Mouse (Mus musculus): ENCODE measurements at regions not wholly inside any gene's neighbourhood (a gene's known extent, or its start where the extent isn't known, plus 50 kb on each side); places are given as distances from the start of the nearest gene placed in this dataset.

- in situ Hi-C loops (cut with MboI, MseI) = no loop called here
These were observed 108.4 kb upstream of the Fbxo11 start for GRCm38 (mm10) chr17:88173354-88174032.

DNA sequence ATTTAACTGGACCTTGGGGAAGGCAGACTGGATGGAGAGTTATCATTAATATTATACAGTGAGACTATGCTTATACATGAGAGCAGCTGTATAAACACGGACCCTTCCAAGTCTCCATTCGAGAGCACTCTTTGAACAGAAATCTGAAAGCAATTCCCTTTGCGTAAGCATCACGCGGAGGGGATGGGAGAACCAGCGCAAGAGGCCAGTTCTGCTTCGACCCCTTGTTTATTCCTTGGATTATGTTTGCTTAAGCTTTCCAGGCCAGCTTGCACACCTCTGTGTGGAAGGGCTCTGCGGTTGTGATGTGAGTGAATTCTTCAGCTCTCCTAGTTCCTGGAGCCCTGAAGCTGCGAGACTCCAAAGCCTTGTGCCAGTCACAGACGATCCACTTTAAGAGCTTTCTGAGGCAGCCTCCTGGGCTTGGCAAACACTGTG is 109.2 kb upstream of the Fbxo11 start:
- in situ Hi-C loops (cut with MboI, MseI) = no loop called here

GRCm38 (mm10) chr17:88175951-88176623 is 111.0 kb upstream of the Fbxo11 start:
- in situ Hi-C loops (cut with MboI, MseI) = no loop called here

DNA sequence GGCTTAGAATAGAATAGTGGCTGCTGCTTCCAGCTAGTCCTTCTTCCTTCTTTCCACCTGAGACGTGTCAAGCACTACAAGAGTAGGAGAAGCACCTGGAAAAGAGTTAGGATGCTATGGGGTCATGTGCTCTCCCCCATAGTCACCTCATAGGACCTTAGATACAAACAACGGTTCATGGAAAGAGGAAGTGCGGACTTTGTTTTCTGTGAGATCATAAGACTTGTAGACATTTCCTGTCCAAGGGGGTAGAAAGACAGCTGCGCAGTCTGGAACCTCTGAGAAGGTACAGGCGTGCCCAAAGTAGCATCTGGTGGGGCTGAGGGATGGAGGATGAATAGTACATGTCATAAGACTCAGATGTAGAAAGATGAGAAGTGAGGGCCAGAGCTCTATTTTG is 125.6 kb upstream of the Fbxo11 start:
- in situ Hi-C loops (cut with MboI, MseI) = loop anchor here (10.0 kb wide), 1 partner anchor 64 kb away; no protein-coding TSS in a partner anchor

DNA sequence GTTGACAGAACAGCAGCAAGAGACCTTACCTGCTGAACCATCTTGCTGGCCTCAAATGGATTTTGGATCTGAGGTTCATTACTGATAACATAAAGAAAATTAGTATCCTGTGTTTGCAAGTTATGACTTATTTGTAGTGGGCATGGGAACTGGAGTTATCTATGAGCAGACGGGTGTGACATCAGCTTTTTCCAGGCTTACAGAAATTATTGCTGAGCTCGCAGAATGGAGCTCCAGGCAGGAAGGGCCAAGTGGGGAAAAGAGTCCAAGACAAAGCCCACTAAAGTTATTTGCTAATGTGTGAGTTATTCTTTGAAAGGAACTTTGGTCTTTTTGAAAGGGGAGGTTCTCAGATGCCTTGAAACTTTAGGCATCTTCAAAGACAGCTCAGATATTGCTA is 126.4 kb upstream of the Fbxo11 start:
- in situ Hi-C loops (cut with MboI, MseI) = loop anchor here (10.0 kb wide), 1 partner anchor 63 kb away; no protein-coding TSS in a partner anchor

GRCm38 (mm10) chr17:88191930-88192807 is 127.1 kb upstream of the Fbxo11 start:
- in situ Hi-C loops (cut with MboI, MseI) = loop anchor here (10.0 kb wide), 1 partner anchor 63 kb away; no protein-coding TSS in a partner anchor

- in situ Hi-C loops (cut with MboI, MseI) = loop anchor here (10.0 kb wide), 1 partner anchor 60 kb away; no protein-coding TSS in a partner anchor
These were observed 129.6 kb upstream of the Fbxo11 start for GRCm38 (mm10) chr17:88194693-88195092.

DNA sequence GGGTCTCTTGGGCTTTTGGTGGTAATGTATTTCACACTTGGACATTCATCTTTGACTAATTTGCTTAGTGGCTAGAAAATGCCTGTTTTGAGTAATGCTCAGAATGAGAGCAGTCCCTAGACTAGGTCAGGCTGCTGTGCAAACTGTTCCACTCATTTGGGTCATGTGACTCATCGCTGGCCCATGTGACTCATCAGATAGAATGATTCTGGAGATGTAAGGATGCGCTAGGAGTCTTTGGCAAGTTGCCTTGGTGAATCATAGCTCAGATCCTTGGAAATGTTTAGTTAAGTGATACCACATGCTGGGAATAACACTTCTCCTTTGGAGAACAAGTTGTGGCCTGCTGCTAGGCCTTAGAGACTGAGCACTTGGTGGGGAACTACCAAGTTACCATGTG is 130.2 kb upstream of the Fbxo11 start:
- in situ Hi-C loops (cut with MboI, MseI) = loop anchor here (10.0 kb wide), 1 partner anchor 59 kb away; no protein-coding TSS in a partner anchor

DNA sequence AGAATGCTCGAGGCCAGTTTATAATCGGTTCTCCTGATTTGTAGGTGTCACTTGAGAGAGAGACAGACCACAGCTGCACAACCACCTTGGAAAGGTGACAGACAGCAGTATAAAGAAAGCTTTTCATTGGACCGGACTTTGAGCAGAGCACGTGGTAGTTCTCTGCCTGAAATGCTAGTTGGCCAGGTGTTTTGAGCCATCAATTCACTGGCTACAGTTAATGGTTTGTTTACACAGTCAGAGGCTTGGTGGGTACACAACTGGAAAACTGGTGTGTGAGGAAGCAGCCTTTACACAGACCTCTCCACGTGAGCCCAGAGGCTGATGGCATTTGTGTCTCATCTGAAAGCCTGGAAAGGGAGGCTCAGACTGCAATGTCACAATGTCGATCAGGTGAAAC is 130.8 kb upstream of the Fbxo11 start:
- in situ Hi-C loops (cut with MboI, MseI) = loop anchor here (10.0 kb wide), 1 partner anchor 59 kb away; no protein-coding TSS in a partner anchor

DNA sequence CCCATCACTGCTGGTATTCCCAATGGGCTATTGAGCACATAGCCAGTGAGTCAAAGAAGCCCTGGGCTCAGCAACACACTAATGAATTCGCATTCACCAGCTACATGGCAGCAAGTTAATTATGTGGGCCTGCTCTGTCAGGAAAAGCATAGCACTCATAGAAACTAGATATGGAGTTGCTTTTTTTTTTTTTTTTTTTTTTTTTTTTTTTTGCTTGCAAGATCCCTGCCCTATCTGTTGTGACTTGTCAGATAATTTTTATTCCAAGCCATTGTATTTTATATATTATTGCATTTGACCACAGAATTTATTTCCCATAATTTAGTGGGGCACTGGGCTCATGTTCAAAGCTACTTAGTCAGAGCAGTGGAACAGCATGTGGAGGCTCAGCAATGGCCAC is 131.2 kb upstream of the Fbxo11 start:
- in situ Hi-C loops (cut with MboI, MseI) = loop anchor here (10.0 kb wide), 1 partner anchor 58 kb away; no protein-coding TSS in a partner anchor

GRCm38 (mm10) chr17:88197381-88197780 is 132.3 kb upstream of the Fbxo11 start:
- in situ Hi-C loops (cut with MboI, MseI) = loop anchor here (10.0 kb wide), 1 partner anchor 57 kb away; no protein-coding TSS in a partner anchor

GRCm38 (mm10) chr17:88201249-88201970 is 136.3 kb upstream of the Fbxo11 start:
- in situ Hi-C loops (cut with MboI, MseI) = loop anchor here (10.0 kb wide), 1 partner anchor 1517 kb away; no protein-coding TSS in a partner anchor

DNA sequence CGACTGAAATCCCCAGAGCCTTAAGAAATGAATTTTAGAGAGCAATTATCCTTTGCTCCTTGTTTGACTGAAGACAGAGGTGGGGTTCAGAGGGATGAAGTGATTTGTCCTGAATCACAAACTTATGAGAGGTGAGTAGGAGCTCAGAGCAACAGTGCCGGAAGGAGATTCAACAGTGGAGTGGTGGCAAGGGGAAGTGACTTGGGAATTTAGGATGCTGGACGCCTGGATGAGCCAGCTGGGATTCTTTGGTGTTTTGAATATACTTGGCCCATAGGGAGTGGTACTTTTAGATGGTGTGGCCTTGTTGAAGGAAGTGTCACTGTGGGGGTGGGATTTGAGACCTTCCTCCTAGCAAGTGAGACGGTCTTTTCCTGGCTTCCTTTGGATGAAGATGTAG is 137.1 kb upstream of the Fbxo11 start:
- in situ Hi-C loops (cut with MboI, MseI) = loop anchor here (10.0 kb wide), 1 partner anchor 1517 kb away; no protein-coding TSS in a partner anchor

GRCm38 (mm10) chr17:88209565-88209964 is 144.5 kb upstream of the Fbxo11 start:
- in situ Hi-C loops (cut with MboI, MseI) = loop anchor here (10.0 kb wide), 1 partner anchor 1525 kb away; no protein-coding TSS in a partner anchor

- in situ Hi-C loops (cut with MboI, MseI) = loop anchor here (10.0 kb wide), 1 partner anchor 663 kb away; no protein-coding TSS in a partner anchor
These were observed 147.0 kb upstream of the Fbxo11 start for GRCm38 (mm10) chr17:88212121-88212520.

- in situ Hi-C loops (cut with MboI, MseI) = loop anchor here (10.0 kb wide), 1 partner anchor 660 kb away; no protein-coding TSS in a partner anchor
These were observed 149.7 kb upstream of the Fbxo11 start for GRCm38 (mm10) chr17:88214746-88215145.

DNA sequence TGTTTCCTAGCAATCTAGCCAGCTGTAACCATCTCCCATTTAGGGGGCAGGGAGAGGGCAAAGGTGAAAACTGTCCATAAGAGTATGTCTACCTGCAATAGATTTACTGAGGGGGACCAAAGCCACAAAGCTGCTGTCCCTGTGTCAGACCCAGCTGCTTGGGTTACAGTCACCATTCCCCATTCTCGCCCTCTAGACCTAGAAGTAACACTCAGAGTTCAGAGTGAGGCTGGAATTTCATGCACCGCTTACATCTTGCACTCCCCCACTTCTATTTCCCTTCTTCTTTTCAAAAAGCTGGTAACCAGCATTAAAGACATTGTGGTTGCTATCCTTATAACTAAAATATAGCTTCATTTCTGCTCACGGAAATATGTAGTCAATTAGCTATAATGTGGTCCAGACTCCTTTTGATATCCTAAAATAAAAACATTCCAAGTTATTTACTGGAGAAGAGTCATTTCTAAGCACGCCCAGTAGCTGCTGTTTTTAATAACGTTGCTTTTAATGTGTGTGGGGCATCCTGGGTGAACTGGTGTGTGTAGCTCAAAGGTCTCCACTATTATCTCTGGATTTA is 157.4 kb upstream of the Fbxo11 start:
- in situ Hi-C loops (cut with MboI, MseI) = no loop called here

- in situ Hi-C loops (cut with MboI, MseI) = no loop called here
These were observed 175.4 kb upstream of the Fbxo11 start for GRCm38 (mm10) chr17:88240476-88240875.

DNA sequence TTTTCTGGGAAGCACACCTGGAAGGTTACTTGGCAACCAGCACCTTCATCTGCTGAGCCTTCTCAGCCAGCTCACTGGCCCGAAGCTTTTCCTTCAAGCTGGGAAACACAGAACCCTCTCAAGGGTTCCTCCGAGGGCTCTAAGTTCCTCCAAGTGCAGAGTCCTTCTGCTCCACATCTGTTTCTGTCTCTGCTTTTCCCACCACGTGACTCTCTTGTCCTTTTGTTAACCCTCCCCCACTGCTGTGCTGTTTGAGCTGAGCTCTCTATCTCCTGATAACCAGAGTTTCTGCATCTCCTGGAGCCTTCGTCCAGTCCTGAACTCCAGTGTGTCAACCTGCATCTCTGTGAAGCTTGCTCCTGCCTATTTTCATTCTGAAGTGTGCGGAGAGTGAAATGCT is 183.5 kb upstream of the Fbxo11 start:
- in situ Hi-C loops (cut with MboI, MseI) = no loop called here

DNA sequence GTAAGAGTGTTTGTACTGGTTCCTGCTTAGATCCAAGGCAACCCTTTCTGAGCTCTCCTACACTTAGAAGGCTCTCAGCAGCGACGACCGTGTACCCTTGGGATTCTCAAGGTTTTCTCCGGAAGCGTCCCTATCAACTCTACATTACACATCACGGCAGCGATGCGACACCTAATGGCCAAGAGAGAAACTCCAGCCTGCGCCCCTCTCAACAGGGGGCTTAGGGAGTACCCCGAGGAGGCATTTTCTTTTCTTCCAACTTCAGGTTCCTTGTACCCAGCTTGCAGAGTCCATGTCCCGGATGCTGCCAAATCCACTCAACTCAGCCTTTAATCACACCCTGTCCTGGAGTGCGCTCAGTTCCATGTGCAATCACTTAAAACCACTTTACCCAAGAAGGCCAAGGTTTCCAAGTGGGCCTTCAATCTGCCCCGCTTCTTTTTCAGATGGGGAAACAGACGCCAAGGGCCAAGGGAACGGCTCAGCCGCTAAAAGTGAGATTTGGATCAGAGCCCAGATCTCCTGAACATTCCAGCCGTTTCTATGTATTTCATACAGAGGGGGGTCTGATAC is 186.9 kb upstream of the Fbxo11 start:
- in situ Hi-C loops (cut with MboI, MseI) = loop anchor here (5.0 to 10.0 kb wide), 2 partner anchors 57 to 230 kb away; no protein-coding TSS in a partner anchor
